Mouse (Mus musculus): ENCODE measurements around the gene Tcaf3. TPM values are rescaled to one million over a fixed set of nuclear protein-coding genes. Genes with fewer than 3 reads are reported as not detected.

The Tcaf3 gene
- total and polyA plus RNA-seq, 2 experiments = not detected

DNA sequence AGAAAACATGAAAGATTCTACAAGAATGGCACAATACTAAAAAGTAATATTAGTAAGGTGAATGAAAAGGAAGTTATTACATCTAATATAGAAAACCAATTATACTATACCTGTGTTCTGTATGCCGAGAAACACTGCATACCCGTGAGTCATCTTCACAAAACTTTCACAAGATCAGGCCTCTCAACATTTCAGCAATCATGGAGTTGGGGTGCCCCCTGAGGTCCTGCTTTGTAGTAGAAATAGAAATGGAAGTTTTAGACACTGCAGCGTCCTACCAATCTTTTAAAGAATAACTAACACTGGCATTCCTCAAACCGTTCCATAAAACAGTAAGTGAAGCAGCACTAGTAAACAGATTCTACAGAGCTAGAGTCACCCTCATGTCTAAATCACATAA is 18.8 kb downstream of the Tcaf3 start:
- DNase-seq (ENCODE audit: extremely low read depth, low read depth, low spot score) = no peak
- no peaks in the 10 kb centered on the region for H3K4me1 ChIP-seq (ENCODE audit: control insufficient read depth, insufficient read depth, low read length)
- no peaks in the 10 kb centered on the region for H3K27me3 ChIP-seq (ENCODE audit: control insufficient read depth, insufficient read depth, low read length)
- WGBS = 70% methylated on average over 4 of the region's 4 CpGs
- no peaks in the 10 kb centered on the region for H3K36me3 ChIP-seq (ENCODE audit: control insufficient read depth, insufficient read depth, low read length)
- no peaks in the 10 kb centered on the region for H3K79me2 ChIP-seq (ENCODE audit: control insufficient read depth, insufficient read depth, low read length)
- no peak overlapping the region for H3K9ac ChIP-seq (ENCODE audit: low read depth, low read length)
- no peak for TF ChIP-seq CTCF (IDR thresholded peaks at IDR 0.05; ENCODE audit: low read depth, low read length)
- TF ChIP-seq POLR2A (IDR thresholded peaks at IDR 0.05; ENCODE audit: extremely low read depth, insufficient read depth, low read length) = no peak
- no peak overlapping the region for H3K27ac ChIP-seq (replicated peaks; ENCODE audit: insufficient read depth, low read depth, low read length)
- H3K4me3 ChIP-seq (ENCODE audit: insufficient read depth, low read depth, low read length) = no peak overlapping the region

DNA sequence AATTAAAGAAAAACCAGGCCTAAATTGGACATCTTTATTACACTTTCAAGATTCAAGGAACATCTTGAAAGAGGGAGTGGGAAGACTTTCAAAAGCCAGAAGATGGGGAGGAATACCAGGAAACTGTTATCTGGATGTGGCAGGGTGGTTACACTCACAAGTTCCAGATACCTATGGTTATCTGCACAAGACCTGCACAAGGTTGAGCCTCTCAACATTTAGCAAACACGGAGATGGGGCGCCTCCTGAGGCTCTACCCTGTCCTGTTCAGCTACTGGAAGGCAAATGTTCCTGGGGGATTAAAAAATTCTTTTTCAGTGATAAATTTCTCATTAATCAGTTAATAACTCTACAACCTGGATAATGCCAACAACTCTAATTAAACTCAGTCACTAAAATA is 20.1 kb downstream of the Tcaf3 start:
- Histone ChIP-seq H3K4me3 (ENCODE audit: insufficient read depth, low read depth, low read length) (no peak overlapping the region), H3K79me2 (ENCODE audit: control insufficient read depth, insufficient read depth, low read length) (no peaks in the 10 kb centered on the region), H3K27ac (replicated peaks; ENCODE audit: insufficient read depth, low read depth, low read length) (no peak overlapping the region), H3K4me1 (ENCODE audit: control insufficient read depth, insufficient read depth, low read length) (no peaks in the 10 kb centered on the region), H3K27me3 (ENCODE audit: control insufficient read depth, insufficient read depth, low read length) (no peaks in the 10 kb centered on the region), H3K36me3 (ENCODE audit: control insufficient read depth, insufficient read depth, low read length) (no peaks in the 10 kb centered on the region), H3K9ac (ENCODE audit: low read depth, low read length) (no peak overlapping the region)
- 87% methylated on average over 2 of the region's 2 CpGs for WGBS
- no peak for TF ChIP-seq CTCF (IDR thresholded peaks at IDR 0.05; ENCODE audit: low read depth, low read length)
- no peak for TF ChIP-seq POLR2A (IDR thresholded peaks at IDR 0.05; ENCODE audit: extremely low read depth, insufficient read depth, low read length)
- no peak for DNase-seq (ENCODE audit: extremely low read depth, low read depth, low spot score)

GRCm38 (mm10) chr6:42568205-42568604 is 29.3 kb downstream of the Tcaf3 start:
- WGBS = 79% methylated on average over 2 of the region's 2 CpGs
- Histone ChIP-seq H3K4me3 (ENCODE audit: insufficient read depth, low read depth, low read length) (no peak overlapping the region), H3K79me2 (ENCODE audit: control insufficient read depth, insufficient read depth, low read length) (no peaks in the 10 kb centered on the region), H3K9ac (ENCODE audit: low read depth, low read length) (no peak overlapping the region), H3K27ac (replicated peaks; ENCODE audit: insufficient read depth, low read depth, low read length) (no peak overlapping the region), H3K36me3 (ENCODE audit: control insufficient read depth, insufficient read depth, low read length) (no peaks in the 10 kb centered on the region), H3K27me3 (ENCODE audit: control insufficient read depth, insufficient read depth, low read length) (no peaks in the 10 kb centered on the region), H3K4me1 (ENCODE audit: control insufficient read depth, insufficient read depth, low read length) (no peaks in the 10 kb centered on the region)
- no peak for DNase-seq (ENCODE audit: extremely low read depth, low read depth, low spot score)
- TF ChIP-seq POLR2A (IDR thresholded peaks at IDR 0.05; ENCODE audit: extremely low read depth, insufficient read depth, low read length) (no peak), CTCF (IDR thresholded peaks at IDR 0.05; ENCODE audit: low read depth, low read length) (no peak)

DNA sequence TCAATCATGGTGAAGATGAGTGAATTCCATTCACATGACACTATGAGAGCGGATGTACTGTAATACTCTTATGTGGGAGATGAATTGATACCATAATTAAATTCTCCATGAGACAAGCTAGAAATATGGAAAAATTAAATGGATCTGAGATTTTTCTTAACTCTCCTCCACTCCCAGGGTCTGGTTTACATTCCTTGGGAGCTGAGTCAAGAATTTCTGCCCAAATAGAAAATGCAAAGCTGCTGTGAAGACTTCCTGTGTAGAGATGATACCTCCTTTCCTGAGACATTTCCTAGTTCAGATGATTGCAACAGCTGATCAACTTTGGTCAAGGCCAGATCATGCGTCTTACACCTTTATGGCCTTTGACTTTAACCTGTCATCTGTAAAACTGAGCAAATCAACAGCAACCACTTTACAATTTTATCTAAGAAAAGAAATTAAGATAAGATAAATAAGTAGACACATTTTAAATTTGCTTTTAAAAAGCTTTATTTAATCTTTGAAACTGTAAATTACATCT is 31.4 kb downstream of the Tcaf3 start:
- no peak for DNase-seq (ENCODE audit: extremely low read depth, low read depth, low spot score)
- WGBS = 80% methylated on average over 2 of the region's 2 CpGs
- H3K4me3 ChIP-seq (ENCODE audit: insufficient read depth, low read depth, low read length) = no peak overlapping the region

DNA sequence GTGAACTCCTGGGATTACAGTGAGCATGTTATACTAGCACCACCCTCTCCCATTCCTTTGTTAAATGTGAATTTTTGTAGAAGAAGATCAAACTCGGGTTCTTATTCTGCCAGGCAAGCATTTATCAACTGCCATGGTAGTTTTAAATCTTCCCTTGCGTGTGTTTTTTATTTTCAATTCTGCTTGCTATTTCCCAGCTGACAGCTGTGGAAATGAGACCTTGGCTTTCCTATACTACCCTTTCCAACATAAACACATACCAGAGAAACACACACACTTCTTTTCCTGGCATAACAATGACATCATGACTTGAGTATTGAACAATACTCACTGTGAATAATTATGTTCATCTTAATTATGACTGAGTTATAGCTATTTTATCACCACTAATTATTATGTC is 35.2 kb downstream of the Tcaf3 start:
- Histone ChIP-seq H3K27me3 (ENCODE audit: control insufficient read depth, insufficient read depth, low read length) (no peaks in the 10 kb centered on the region), H3K4me1 (ENCODE audit: control insufficient read depth, insufficient read depth, low read length) (no peaks in the 10 kb centered on the region), H3K79me2 (ENCODE audit: control insufficient read depth, insufficient read depth, low read length) (no peaks in the 10 kb centered on the region), H3K36me3 (ENCODE audit: control insufficient read depth, insufficient read depth, low read length) (no peaks in the 10 kb centered on the region), H3K27ac (replicated peaks; ENCODE audit: insufficient read depth, low read depth, low read length) (no peak overlapping the region), H3K4me3 (ENCODE audit: insufficient read depth, low read depth, low read length) (no peak overlapping the region), H3K9ac (ENCODE audit: low read depth, low read length) (no peak overlapping the region)
- DNase-seq (ENCODE audit: extremely low read depth, low read depth, low spot score) = no peak
- no peak for TF ChIP-seq POLR2A (IDR thresholded peaks at IDR 0.05; ENCODE audit: extremely low read depth, insufficient read depth, low read length)
- no peak for TF ChIP-seq CTCF (IDR thresholded peaks at IDR 0.05; ENCODE audit: low read depth, low read length)
- WGBS = 68% methylated on average over 2 of the region's 2 CpGs

More for the DNA sequence above, 31.4 kb downstream of the Tcaf3 start:
- no peaks in the 10 kb centered on the region for H3K4me1 ChIP-seq (ENCODE audit: control insufficient read depth, insufficient read depth, low read length)
- H3K27me3 ChIP-seq (ENCODE audit: control insufficient read depth, insufficient read depth, low read length) = no peaks in the 10 kb centered on the region
- H3K36me3 ChIP-seq (ENCODE audit: control insufficient read depth, insufficient read depth, low read length) = no peaks in the 10 kb centered on the region
- no peak overlapping the region for H3K9ac ChIP-seq (ENCODE audit: low read depth, low read length)
- no peak overlapping the region for H3K27ac ChIP-seq (replicated peaks; ENCODE audit: insufficient read depth, low read depth, low read length)
- TF ChIP-seq POLR2A (IDR thresholded peaks at IDR 0.05; ENCODE audit: extremely low read depth, insufficient read depth, low read length) (no peak), CTCF (IDR thresholded peaks at IDR 0.05; ENCODE audit: low read depth, low read length) (no peak)
- no peaks in the 10 kb centered on the region for H3K79me2 ChIP-seq (ENCODE audit: control insufficient read depth, insufficient read depth, low read length)

GRCm38 (mm10) chr6:42560885-42561284 is 36.6 kb downstream of the Tcaf3 start:
- 76% methylated on average over 5 of the region's 5 CpGs for WGBS
- TF ChIP-seq POLR2A (IDR thresholded peaks at IDR 0.05; ENCODE audit: extremely low read depth, insufficient read depth, low read length) (no peak), CTCF (IDR thresholded peaks at IDR 0.05; ENCODE audit: low read depth, low read length) (no peak)
- H3K4me3 ChIP-seq (ENCODE audit: insufficient read depth, low read depth, low read length) = no peak overlapping the region
- no peaks in the 10 kb centered on the region for H3K36me3 ChIP-seq (ENCODE audit: control insufficient read depth, insufficient read depth, low read length)
- H3K9ac ChIP-seq (ENCODE audit: low read depth, low read length) = no peak overlapping the region
- no peaks in the 10 kb centered on the region for H3K4me1 ChIP-seq (ENCODE audit: control insufficient read depth, insufficient read depth, low read length)
- no peaks in the 10 kb centered on the region for H3K79me2 ChIP-seq (ENCODE audit: control insufficient read depth, insufficient read depth, low read length)
- H3K27ac ChIP-seq (replicated peaks; ENCODE audit: insufficient read depth, low read depth, low read length) = no peak overlapping the region
- no peaks in the 10 kb centered on the region for H3K27me3 ChIP-seq (ENCODE audit: control insufficient read depth, insufficient read depth, low read length)
- DNase-seq (ENCODE audit: extremely low read depth, low read depth, low spot score) = no peak
